Comparison of ENCODE assay signal across 8 mouse cellular contexts in genomic region chr3:9499994-9500553, GRCm38 (mm10).
A peak's percentile ranks its signal among the peaks of the same experiment; 100 is the strongest.
DNase-seq lines count a peak whose midpoint lies in the region; ATAC-seq and TF ChIP-seq lines count a peak whose summit lies in the region.

No protein-coding gene starts in this region.

- H3K4me2 ChIP-seq in liver, embryonic 11.5 days, result no peak overlapping the region
- 0 out of 2 replicates have a peak overlapping the region, but pooled peaks have one; percentile 2 for H3K4me2 ChIP-seq in forebrain, embryonic 11.5 days (ENCODE audit: low read depth, low read length, severe bottlenecking)
- H3K4me2 ChIP-seq in hindbrain, embryonic 16.5 days (ENCODE audit: low read length), result peak overlapping the region; percentile 38
- no peak overlapping the region for H3K4me2 ChIP-seq in stomach, postnatal 0 days (replicated peaks; ENCODE audit: low read depth)

- no peaks in the 10 kb centered on the region for H3K36me3 ChIP-seq in liver, embryonic 11.5 days (ENCODE audit: control insufficient read depth, insufficient read depth, low read length)
- H3K36me3 ChIP-seq in forebrain, embryonic 11.5 days (ENCODE audit: control insufficient read depth, insufficient read depth, low read length), result no peaks in the 10 kb centered on the region
- no peaks in the 10 kb centered on the region for H3K36me3 ChIP-seq in hindbrain, embryonic 16.5 days (ENCODE audit: control insufficient read depth, insufficient read depth, low read length)
- no peaks in the 10 kb centered on the region for H3K36me3 ChIP-seq in stomach, postnatal 0 days (ENCODE audit: control insufficient read depth, insufficient read depth, low read length)

- H3K4me3 ChIP-seq in liver, embryonic 11.5 days (ENCODE audit: low read depth, low read length), result no peak overlapping the region
- H3K4me3 ChIP-seq in forebrain, embryonic 11.5 days (ENCODE audit: low read depth, low read length), result no peak overlapping the region
- no peak overlapping the region for H3K4me3 ChIP-seq in hindbrain, embryonic 16.5 days (ENCODE audit: low read length)
- no peak overlapping the region for H3K4me3 ChIP-seq in stomach, postnatal 0 days (ENCODE audit: low read depth, low read length)

- H3K27me3 ChIP-seq in liver, embryonic 11.5 days (replicated peaks; ENCODE audit: control insufficient read depth, insufficient read depth, low read length), result no peaks in the 10 kb centered on the region
- H3K27me3 ChIP-seq in forebrain, embryonic 11.5 days (ENCODE audit: control insufficient read depth, insufficient read depth, low read length), result no peaks in the 10 kb centered on the region
- H3K27me3 ChIP-seq in hindbrain, embryonic 16.5 days (replicated peaks; ENCODE audit: control insufficient read depth, insufficient read depth, low read length), result no peaks in the 10 kb centered on the region
- no peaks in the 10 kb centered on the region for H3K27me3 ChIP-seq in stomach, postnatal 0 days (ENCODE audit: control insufficient read depth, insufficient read depth, low read length)

- WGBS in liver, embryonic 11.5 days, result 65% methylated on average over 8 of the region's 8 CpGs
- 63% methylated on average over 8 of the region's 8 CpGs for WGBS in forebrain, embryonic 11.5 days
- WGBS in hindbrain, embryonic 16.5 days, result 26% methylated on average over 8 of the region's 8 CpGs
- WGBS in stomach, postnatal 0 days, result 48% methylated on average over 8 of the region's 8 CpGs

- no peak for TF ChIP-seq CTCF in stomach, postnatal 0 days (IDR thresholded peaks at IDR 0.05; ENCODE audit: low read depth)

- H3K4me1 ChIP-seq in liver, embryonic 11.5 days (replicated peaks; ENCODE audit: control insufficient read depth, insufficient read depth, low read length), result peaks cover 11% of the 10 kb centered on the region
- H3K4me1 ChIP-seq in forebrain, embryonic 11.5 days (replicated peaks; ENCODE audit: control insufficient read depth, insufficient read depth, low read length), result peaks cover 4% of the 10 kb centered on the region; the same call in 1 of the 2 replicates
- H3K4me1 ChIP-seq in hindbrain, embryonic 16.5 days (ENCODE audit: control insufficient read depth, insufficient read depth, low read depth, low read length), result peaks cover 25% of the 10 kb centered on the region
- peaks cover 6% of the 10 kb centered on the region for H3K4me1 ChIP-seq in stomach, postnatal 0 days (replicated peaks; ENCODE audit: control insufficient read depth, insufficient read depth)

- H3K9me3 ChIP-seq in liver, embryonic 11.5 days (ENCODE audit: control insufficient read depth, low read length), result no peaks in the 10 kb centered on the region
- H3K9me3 ChIP-seq in forebrain, embryonic 11.5 days (ENCODE audit: control insufficient read depth, low read length), result no peaks in the 10 kb centered on the region
- H3K9me3 ChIP-seq in hindbrain, embryonic 16.5 days (ENCODE audit: control insufficient read depth, low read length), result no peaks in the 10 kb centered on the region
- H3K9me3 ChIP-seq in stomach, postnatal 0 days (ENCODE audit: control insufficient read depth, low read length), result no peaks in the 10 kb centered on the region

- DNase-seq in liver, embryonic 11.5 days (ENCODE audit: low spot score), result no peak
- DNase-seq in liver, result no peak
- DNase-seq in adrenal gland, adult 8-10 months, result peak; percentile 31
- DNase-seq in forebrain, embryonic 11.5 days (ENCODE audit: low spot score), result peak; percentile 51
- DNase-seq in stomach, postnatal 0 days (ENCODE audit: low spot score), result no peak

- no peak overlapping the region for H3K27ac ChIP-seq in liver, embryonic 11.5 days (ENCODE audit: low read depth, low read length)
- H3K27ac ChIP-seq in forebrain, embryonic 11.5 days (ENCODE audit: low read depth, low read length), result no peak overlapping the region
- peak overlapping the region; percentile 81 for H3K27ac ChIP-seq in hindbrain, embryonic 16.5 days (ENCODE audit: low read depth, low read length)
- H3K27ac ChIP-seq in stomach, postnatal 0 days (replicated peaks), result peak overlapping the region; percentile 81

- TF ChIP-seq EP300 in stomach, postnatal 0 days (optimal IDR thresholded peaks at IDR 0.05), result no peak

- ATAC-seq in liver, embryonic 11.5 days (replicated peaks; ENCODE audit: low FRiP score), result peak; percentile 56
- peak; percentile 78 for ATAC-seq in forebrain, embryonic 11.5 days (replicated peaks; ENCODE audit: low FRiP score)
- ATAC-seq in hindbrain, embryonic 16.5 days, result peak; percentile 43
- ATAC-seq in megakaryocyte, adult 5-6 weeks (ENCODE audit: poor library complexity, severe bottlenecking), result peak; percentile 88
- peak; percentile 67 for ATAC-seq in stomach, postnatal 0 days (ENCODE audit: low FRiP score, low TSS enrichment)
- ATAC-seq in erythroblast, adult 5-6 weeks (replicated peaks; ENCODE audit: low FRiP score, poor library complexity, severe bottlenecking), result no peak

- no peak overlapping the region for H3K9ac ChIP-seq in liver, embryonic 11.5 days (ENCODE audit: low read depth, low read length)
- no peak overlapping the region for H3K9ac ChIP-seq in forebrain, embryonic 11.5 days (ENCODE audit: low read length)
- H3K9ac ChIP-seq in hindbrain, embryonic 16.5 days (ENCODE audit: low read depth, low read length), result 0 out of 2 replicates have a peak overlapping the region, but pooled peaks have one; percentile 5
- H3K9ac ChIP-seq in stomach, postnatal 0 days (ENCODE audit: low read length), result no peak overlapping the region

Comparison
In these comparisons a context has a peak if more than half of its experiments do, and no peak if none do; other contexts are left out.
1. DNase-seq: peak in adrenal gland, adult 8-10 months (single experiment) and forebrain, embryonic 11.5 days (single experiment); none in liver, embryonic 11.5 days (single experiment), liver (single experiment) and stomach, postnatal 0 days (single experiment).
2. H3K27ac ChIP-seq: peak in hindbrain, embryonic 16.5 days (single experiment) and stomach, postnatal 0 days (single experiment); none in liver, embryonic 11.5 days (single experiment) and forebrain, embryonic 11.5 days (single experiment).
3. H3K4me2 ChIP-seq: peak in forebrain, embryonic 11.5 days (single experiment) and hindbrain, embryonic 16.5 days (single experiment); none in liver, embryonic 11.5 days (single experiment) and stomach, postnatal 0 days (single experiment).